Mouse (Mus musculus): ENCODE data around the gene Lyplal1.

Lyplal1 gene

DNA sequence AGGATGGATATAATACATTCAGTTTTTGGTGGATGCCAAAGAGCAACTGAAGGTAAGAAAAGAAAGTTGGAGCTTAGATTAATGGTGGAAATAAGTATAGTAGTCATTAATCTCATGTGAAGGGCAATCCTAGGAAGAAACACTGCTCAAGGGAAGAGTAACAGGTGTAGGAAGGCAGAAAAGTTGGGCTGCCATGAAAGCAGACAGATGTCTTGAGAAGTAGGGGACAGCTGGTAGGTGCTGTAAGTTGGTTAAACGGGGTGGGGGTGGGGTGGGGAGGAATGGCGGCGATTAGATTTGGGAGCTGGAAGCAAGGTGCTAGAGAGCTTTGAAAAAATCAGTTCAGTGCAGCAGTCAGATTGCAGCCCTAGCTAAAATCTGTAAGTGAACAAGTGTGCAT lies 14.4 kb upstream of the Lyplal1 start:
- Histone ChIP-seq H3K9me3 (ENCODE audit: low read length) (no peaks in the 10 kb centered on the region), H3K27me3 (ENCODE audit: insufficient read depth, low read length) (no peaks in the 10 kb centered on the region), H3K4me3 (replicated peaks; ENCODE audit: low read length) (no peak overlapping the region), H3K4me1 (replicated peaks; ENCODE audit: low read depth, low read length) (no peaks in the 10 kb centered on the region), H3K36me3 (ENCODE audit: insufficient read depth, low read length) (no peaks in the 10 kb centered on the region)
- TF ChIP-seq NANOG (IDR thresholded peaks at IDR 0.05; ENCODE audit: borderline replicate concordance, low read length) (no peak), CTCF (conservative IDR thresholded peaks at IDR 0.05; ENCODE audit: low read length) (no peak), POU5F1 (IDR thresholded peaks at IDR 0.05; ENCODE audit: borderline replicate concordance, low read length) (no peak)

DNA sequence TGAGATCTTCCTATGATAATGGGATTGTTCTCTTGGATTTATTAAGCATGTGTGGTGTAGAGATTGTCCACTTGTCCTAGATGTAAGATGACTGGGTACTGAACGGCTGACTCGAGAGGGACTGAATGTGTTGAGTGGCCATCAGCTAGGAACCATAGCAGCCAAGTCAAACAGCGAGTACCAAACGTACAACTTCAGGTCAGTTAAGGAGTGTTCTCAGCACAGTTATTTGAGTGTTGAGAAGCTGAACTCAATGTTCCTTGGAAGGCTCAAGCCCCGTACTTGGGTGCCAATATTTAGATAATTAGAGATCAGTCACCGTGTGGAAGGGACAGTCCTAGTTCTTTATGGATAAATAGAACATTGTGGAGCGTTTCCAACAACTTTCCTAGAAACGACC lies 11.8 kb upstream of the Lyplal1 start:
- TF ChIP-seq NANOG (IDR thresholded peaks at IDR 0.05; ENCODE audit: borderline replicate concordance, low read length): no peak
- TF ChIP-seq POU5F1 (IDR thresholded peaks at IDR 0.05; ENCODE audit: borderline replicate concordance, low read length): no peak
- no peak for TF ChIP-seq CTCF (conservative IDR thresholded peaks at IDR 0.05; ENCODE audit: low read length)
- Histone ChIP-seq H3K27me3 (ENCODE audit: insufficient read depth, low read length) (no peaks in the 10 kb centered on the region), H3K4me3 (replicated peaks; ENCODE audit: low read length) (no peak overlapping the region), H3K9me3 (ENCODE audit: low read length) (no peaks in the 10 kb centered on the region), H3K4me1 (replicated peaks; ENCODE audit: low read depth, low read length) (no peaks in the 10 kb centered on the region), H3K36me3 (ENCODE audit: insufficient read depth, low read length) (no peaks in the 10 kb centered on the region)

DNA sequence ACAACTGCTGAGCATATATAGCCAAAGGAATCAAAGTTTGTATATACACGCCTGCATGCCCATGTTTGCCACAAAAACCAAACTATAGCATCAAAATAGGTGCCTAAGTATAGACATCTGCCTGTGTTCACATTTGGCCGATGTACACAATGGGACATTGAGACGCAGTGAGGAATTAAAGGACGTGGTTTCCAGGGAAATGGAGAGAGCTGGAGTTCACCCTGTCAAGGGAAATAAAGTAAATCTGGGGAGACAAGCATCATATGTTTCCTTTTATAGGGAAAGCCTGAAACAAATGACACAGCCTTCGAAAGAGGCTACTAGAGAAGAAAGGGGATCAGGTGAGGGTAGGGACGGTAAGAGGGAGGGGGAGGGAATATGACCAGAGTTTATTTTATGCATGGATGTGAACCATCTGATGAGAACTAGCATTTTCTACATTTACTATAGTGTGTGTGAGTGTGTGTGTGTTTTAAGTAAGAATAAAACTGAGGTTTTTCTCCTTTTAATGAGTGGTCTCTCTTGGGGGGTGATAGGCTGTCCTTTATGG lies 9.3 kb upstream of the Lyplal1 start:
- H3K36me3 ChIP-seq (ENCODE audit: insufficient read depth, low read length): no peaks in the 10 kb centered on the region
- H3K4me3 ChIP-seq (replicated peaks; ENCODE audit: low read length): no peak overlapping the region
- no peak for TF ChIP-seq CTCF (conservative IDR thresholded peaks at IDR 0.05; ENCODE audit: low read length)
- no peak for TF ChIP-seq POU5F1 (IDR thresholded peaks at IDR 0.05; ENCODE audit: borderline replicate concordance, low read length)
- TF ChIP-seq NANOG (IDR thresholded peaks at IDR 0.05; ENCODE audit: borderline replicate concordance, low read length): no peak
- H3K9me3 ChIP-seq (ENCODE audit: low read length): no peaks in the 10 kb centered on the region
- no peaks in the 10 kb centered on the region for H3K27me3 ChIP-seq (ENCODE audit: insufficient read depth, low read length)
- no peaks in the 10 kb centered on the region for H3K4me1 ChIP-seq (replicated peaks; ENCODE audit: low read depth, low read length)

DNA sequence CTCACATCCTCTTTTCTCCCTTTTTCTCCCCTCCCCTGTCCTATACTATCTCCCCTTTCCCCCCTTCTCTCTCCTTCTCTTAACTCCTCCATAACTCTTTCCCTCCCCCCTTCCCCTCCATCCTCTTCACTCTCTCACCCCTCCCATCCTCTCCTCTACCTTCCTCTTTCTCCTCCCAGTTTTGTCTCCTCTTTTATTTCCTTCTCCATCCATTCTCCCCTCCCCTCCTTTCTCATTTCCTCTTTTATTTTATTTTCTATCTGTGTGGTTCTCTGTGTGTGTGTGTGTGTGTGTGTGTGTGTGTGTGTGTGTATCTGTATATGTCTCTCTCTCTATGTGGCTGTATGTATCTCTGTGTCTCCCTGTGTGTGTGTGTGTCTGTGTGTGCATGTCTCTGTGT lies 6.6 kb upstream of the Lyplal1 start:
- TF ChIP-seq NANOG (IDR thresholded peaks at IDR 0.05; ENCODE audit: borderline replicate concordance, low read length) (no peak), POU5F1 (IDR thresholded peaks at IDR 0.05; ENCODE audit: borderline replicate concordance, low read length) (no peak), CTCF (conservative IDR thresholded peaks at IDR 0.05; ENCODE audit: low read length) (no peak)
- no peaks in the 10 kb centered on the region for H3K9me3 ChIP-seq (ENCODE audit: low read length)
- H3K4me3 ChIP-seq (replicated peaks; ENCODE audit: low read length): no peak overlapping the region
- H3K36me3 ChIP-seq (ENCODE audit: insufficient read depth, low read length): no peaks in the 10 kb centered on the region
- no peaks in the 10 kb centered on the region for H3K27me3 ChIP-seq (ENCODE audit: insufficient read depth, low read length)
- H3K4me1 ChIP-seq (replicated peaks; ENCODE audit: low read depth, low read length): no peaks in the 10 kb centered on the region

DNA sequence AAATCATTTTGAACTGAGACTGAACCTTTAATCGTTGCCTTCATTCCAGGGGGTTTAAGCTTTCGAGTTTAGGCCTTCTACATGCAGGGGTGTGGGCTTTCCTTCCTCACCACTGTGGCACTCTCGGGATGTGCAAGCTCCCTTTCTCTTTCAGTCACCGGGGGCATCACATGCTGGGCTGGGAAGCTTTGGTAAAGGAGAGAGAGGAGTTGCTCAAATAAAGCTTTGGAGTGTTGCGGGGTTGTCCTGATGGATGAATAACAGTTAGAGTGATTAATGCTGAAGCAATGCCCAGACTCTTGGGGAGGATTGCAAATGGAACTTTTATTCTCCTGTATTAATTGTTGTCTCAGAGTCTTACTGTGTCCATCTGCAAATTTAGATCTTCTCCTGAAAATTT lies 2.7 kb upstream of the Lyplal1 start:
- H3K4me3 ChIP-seq (replicated peaks; ENCODE audit: low read length): no peak overlapping the region
- no peaks in the 10 kb centered on the region for H3K36me3 ChIP-seq (ENCODE audit: insufficient read depth, low read length)
- H3K4me1 ChIP-seq (replicated peaks; ENCODE audit: low read depth, low read length): no peaks in the 10 kb centered on the region
- no peak for TF ChIP-seq NANOG (IDR thresholded peaks at IDR 0.05; ENCODE audit: borderline replicate concordance, low read length)
- TF ChIP-seq POU5F1 (IDR thresholded peaks at IDR 0.05; ENCODE audit: borderline replicate concordance, low read length): no peak
- no peak for TF ChIP-seq CTCF (conservative IDR thresholded peaks at IDR 0.05; ENCODE audit: low read length)
- no peaks in the 10 kb centered on the region for H3K9me3 ChIP-seq (ENCODE audit: low read length)
- H3K27me3 ChIP-seq (ENCODE audit: insufficient read depth, low read length): no peaks in the 10 kb centered on the region

DNA sequence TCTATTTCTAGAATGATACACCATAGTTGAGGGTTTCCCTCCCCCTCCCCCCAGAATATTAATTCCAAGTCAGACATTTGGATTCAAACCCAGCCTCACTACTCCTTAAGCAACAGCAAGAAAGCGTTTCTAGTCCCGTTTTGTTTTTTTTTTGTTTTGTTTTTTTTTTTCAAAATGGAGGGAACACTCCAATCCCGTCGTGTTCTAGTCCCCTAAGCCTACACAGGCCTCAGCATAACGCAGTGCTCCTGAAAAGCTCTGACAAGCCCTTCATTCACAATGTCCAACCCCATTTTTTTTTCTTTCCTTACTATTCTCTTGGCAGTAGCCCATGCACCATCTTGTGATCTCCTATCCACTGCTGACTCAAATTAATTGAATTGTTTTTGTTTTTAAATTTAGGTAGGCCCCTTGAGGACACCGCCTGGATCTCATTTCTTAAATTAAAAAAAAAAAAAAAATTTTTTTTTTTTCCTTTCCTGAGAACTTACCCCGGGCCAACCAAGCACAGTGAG lies 967 bp downstream of the Lyplal1 start:
- TF ChIP-seq NANOG (IDR thresholded peaks at IDR 0.05; ENCODE audit: borderline replicate concordance, low read length): no peak
- TF ChIP-seq POU5F1 (IDR thresholded peaks at IDR 0.05; ENCODE audit: borderline replicate concordance, low read length): no peak
- no peak for TF ChIP-seq CTCF (conservative IDR thresholded peaks at IDR 0.05; ENCODE audit: low read length)

DNA sequence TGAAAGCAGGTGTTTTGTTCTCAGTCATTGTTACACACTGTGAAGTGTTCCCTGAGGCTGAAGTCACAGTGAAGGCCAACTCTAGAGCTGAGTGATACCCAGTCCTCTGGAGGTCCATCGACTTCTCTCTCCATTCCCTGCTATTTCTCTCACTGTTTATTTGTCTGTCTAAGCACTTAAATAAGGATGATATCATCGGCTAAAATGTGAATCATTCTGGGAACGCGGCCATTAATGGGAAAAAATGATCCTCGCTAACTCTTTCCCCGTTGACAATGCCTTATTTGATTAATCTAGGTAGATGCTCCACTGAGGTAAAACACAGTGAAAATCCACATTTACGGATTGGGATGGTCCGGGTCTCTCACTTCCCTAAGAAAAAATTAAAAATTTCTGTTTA lies 14.8 kb downstream of the Lyplal1 start:
- Histone ChIP-seq H3K4me1 (replicated peaks; ENCODE audit: low read depth, low read length) (no peaks in the 10 kb centered on the region), H3K36me3 (ENCODE audit: insufficient read depth, low read length) (peaks cover 16% of the 10 kb centered on the region; the same call in 1 of the 2 replicates), H3K4me3 (replicated peaks; ENCODE audit: low read length) (no peak overlapping the region), H3K9me3 (ENCODE audit: low read length) (no peaks in the 10 kb centered on the region), H3K27me3 (ENCODE audit: insufficient read depth, low read length) (no peaks in the 10 kb centered on the region)
- TF ChIP-seq NANOG (IDR thresholded peaks at IDR 0.05; ENCODE audit: borderline replicate concordance, low read length) (no peak), POU5F1 (IDR thresholded peaks at IDR 0.05; ENCODE audit: borderline replicate concordance, low read length) (no peak), CTCF (conservative IDR thresholded peaks at IDR 0.05; ENCODE audit: low read length) (no peak)

More for the DNA sequence above, 967 bp downstream of the Lyplal1 start:
- Histone ChIP-seq H3K36me3 (ENCODE audit: insufficient read depth, low read length) (peaks cover 5% of the 10 kb centered on the region; the same call in 1 of the 2 replicates), H3K9me3 (ENCODE audit: low read length) (no peaks in the 10 kb centered on the region), H3K4me3 (replicated peaks; ENCODE audit: low read length) (peak overlapping the region; percentile 87), H3K27me3 (ENCODE audit: insufficient read depth, low read length) (no peaks in the 10 kb centered on the region), H3K4me1 (replicated peaks; ENCODE audit: low read depth, low read length) (no peaks in the 10 kb centered on the region)

DNA sequence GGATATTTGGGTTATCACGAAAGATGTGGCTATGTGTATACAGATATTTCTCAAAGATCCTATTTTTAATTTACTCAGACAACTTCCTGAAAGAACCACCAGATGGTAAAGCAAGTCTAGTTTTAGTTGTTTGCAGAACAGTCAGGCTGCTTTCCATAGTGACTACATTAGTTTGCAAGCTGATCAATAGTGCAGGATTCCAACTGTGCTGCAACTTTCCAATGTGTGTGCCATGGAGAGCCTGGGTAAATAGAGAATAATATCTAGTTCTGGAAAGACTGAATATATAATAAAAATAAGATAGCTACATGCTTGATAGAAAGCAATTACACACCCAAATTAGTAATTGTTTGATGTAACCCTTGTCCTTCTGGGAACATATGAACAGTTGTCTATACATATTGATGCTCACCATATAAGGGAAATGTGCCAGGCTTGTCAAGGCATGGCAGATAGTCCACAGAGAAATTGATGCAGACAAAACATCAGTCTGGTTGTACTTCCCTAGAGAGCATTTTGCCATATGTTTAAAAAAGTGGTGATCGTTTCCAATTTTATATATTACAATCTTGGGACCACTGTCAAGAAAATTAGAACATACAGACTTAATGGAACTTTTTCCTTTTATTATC lies 50.7 kb downstream of the Lyplal1 start:
- TF ChIP-seq POU5F1 (IDR thresholded peaks at IDR 0.05; ENCODE audit: borderline replicate concordance, low read length) (no peak), NANOG (IDR thresholded peaks at IDR 0.05; ENCODE audit: borderline replicate concordance, low read length) (no peak)
- H3K9me3 ChIP-seq (ENCODE audit: low read length): no peaks in the 10 kb centered on the region
- no peaks in the 10 kb centered on the region for H3K36me3 ChIP-seq (ENCODE audit: insufficient read depth, low read length)
- H3K4me1 ChIP-seq (replicated peaks; ENCODE audit: low read depth, low read length): no peaks in the 10 kb centered on the region
- H3K4me3 ChIP-seq (replicated peaks; ENCODE audit: low read length): no peak overlapping the region
- H3K27me3 ChIP-seq (ENCODE audit: insufficient read depth, low read length): no peaks in the 10 kb centered on the region

Measured in E14TG2a.4 (cell line).